Mouse (Mus musculus) thymus, adult 2 months (tissue): ENCODE measurements around the gene Atxn1.

Experiments used
- CTCF ChIP-seq: fragments of 200-500 bp; IDR thresholded peaks from 2 replicates; pipeline ENCODE4 v1.5.1; 2012; ENCODE audit warnings: mild to moderate bottlenecking, control low read depth, low read length, moderate library complexity, borderline replicate concordance; ENCODE audit not compliant: control insufficient read depth, poor library complexity, insufficient read depth; ENCODE audit errors: extremely low read depth
- POLR2A ChIP-seq: fragments of 200-500 bp; IDR thresholded peaks from 2 replicates; pipeline ENCODE4 v1.6.1; 2012; ENCODE audit warnings: mild to moderate bottlenecking, low read length, control low read depth, moderate library complexity; ENCODE audit not compliant: control insufficient read depth, poor library complexity, insufficient read depth; ENCODE audit errors: extremely low read depth

DNA sequence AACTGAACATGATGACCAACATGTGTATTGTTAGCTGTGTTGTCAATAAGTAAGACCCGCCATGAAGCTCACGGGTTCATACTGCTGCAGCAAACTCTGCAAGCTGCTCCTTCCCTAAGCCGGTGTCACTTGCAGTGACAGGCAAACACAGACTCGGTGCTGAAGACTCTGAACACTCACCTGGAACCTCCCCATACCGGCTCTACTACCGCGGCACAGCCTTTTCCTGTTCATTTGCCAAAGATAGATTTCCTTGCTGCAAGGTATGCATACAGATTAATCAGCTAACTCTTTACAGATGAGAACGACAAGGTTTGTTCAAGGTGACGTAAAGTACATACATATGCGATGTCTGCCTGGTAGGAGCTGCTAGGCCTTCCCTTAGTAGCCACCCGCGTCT is 344.1 kb downstream of the Atxn1 start:
- TF ChIP-seq CTCF (no peak), POLR2A (no peak)
